Mouse (Mus musculus): ENCODE measurements around the gene Tepsin. TPM values are rescaled to one million over a fixed set of nuclear protein-coding genes. Genes with fewer than 3 reads are reported as not detected.

Gene Tepsin
- polyA plus RNA-seq, 1 experiment, result 10.0 TPM

GRCm38 (mm10) chr11:120137625-120138004, 39.1 kb upstream of the Tepsin start:
- no peaks in the 10 kb centered on the region for H3K27me3 ChIP-seq (ENCODE audit: control insufficient read depth, insufficient read depth, insufficient read length)
- no peak overlapping the region for H3K4me3 ChIP-seq (ENCODE audit: insufficient read depth, poor library complexity, severe bottlenecking)
- H3K36me3 ChIP-seq (ENCODE audit: control insufficient read depth, insufficient read depth), result peaks cover 41% of the 10 kb centered on the region
- no peak for TF ChIP-seq FOSL1 (IDR thresholded peaks at IDR 0.05; ENCODE audit: insufficient read depth, low read length, poor library complexity, severe bottlenecking)
- no peak for TF ChIP-seq USF1 (IDR thresholded peaks at IDR 0.05; ENCODE audit: low read depth)
- TF ChIP-seq MYOD1 (IDR thresholded peaks at IDR 0.05; ENCODE audit: control insufficient read depth, insufficient read length, low read depth), result no peak
- TF ChIP-seq MAX (IDR thresholded peaks at IDR 0.05), result no peak
- TF ChIP-seq CEBPB (IDR thresholded peaks at IDR 0.05; ENCODE audit: low read depth), result no peak
- TF ChIP-seq MYOG (IDR thresholded peaks at IDR 0.05; ENCODE audit: control insufficient read depth, extremely low read depth, insufficient read length), result no peak
- TF ChIP-seq CTCF (IDR thresholded peaks at IDR 0.05; ENCODE audit: control insufficient read depth, insufficient read depth, insufficient read length), result no peak
- H3K79me2 ChIP-seq (ENCODE audit: control insufficient read depth, insufficient read depth), result peaks cover 7% of the 10 kb centered on the region
- no peaks in the 10 kb centered on the region for H3K79me3 ChIP-seq (ENCODE audit: low read depth)
- H3ac ChIP-seq (ENCODE audit: control insufficient read depth, insufficient read length, low read depth), result no peak overlapping the region

- H3K79me2 ChIP-seq (ENCODE audit: control insufficient read depth, insufficient read depth), result peaks cover under 1% of the 10 kb centered on the region
- no peaks in the 10 kb centered on the region for H3K27me3 ChIP-seq (ENCODE audit: control insufficient read depth, insufficient read depth, insufficient read length)
- no peak for TF ChIP-seq MYOG (IDR thresholded peaks at IDR 0.05; ENCODE audit: control insufficient read depth, extremely low read depth, insufficient read length)
- no peak for TF ChIP-seq MYOD1 (IDR thresholded peaks at IDR 0.05; ENCODE audit: control insufficient read depth, insufficient read length, low read depth)
- no peak for TF ChIP-seq CTCF (IDR thresholded peaks at IDR 0.05; ENCODE audit: control insufficient read depth, insufficient read depth, insufficient read length)
- TF ChIP-seq FOSL1 (IDR thresholded peaks at IDR 0.05; ENCODE audit: insufficient read depth, low read length, poor library complexity, severe bottlenecking), result no peak
- TF ChIP-seq USF1 (IDR thresholded peaks at IDR 0.05; ENCODE audit: low read depth), result no peak
- no peak for TF ChIP-seq CEBPB (IDR thresholded peaks at IDR 0.05; ENCODE audit: low read depth)
- TF ChIP-seq MAX (IDR thresholded peaks at IDR 0.05), result no peak
- H3K4me3 ChIP-seq (ENCODE audit: insufficient read depth, poor library complexity, severe bottlenecking), result no peak overlapping the region
- no peak overlapping the region for H3ac ChIP-seq (ENCODE audit: control insufficient read depth, insufficient read length, low read depth)
- no peaks in the 10 kb centered on the region for H3K79me3 ChIP-seq (ENCODE audit: low read depth)
- peaks cover 47% of the 10 kb centered on the region for H3K36me3 ChIP-seq (ENCODE audit: control insufficient read depth, insufficient read depth)
Observed at GRCm38 (mm10) chr11:120136796-120137624, 38.5 kb upstream of the Tepsin start.

DNA sequence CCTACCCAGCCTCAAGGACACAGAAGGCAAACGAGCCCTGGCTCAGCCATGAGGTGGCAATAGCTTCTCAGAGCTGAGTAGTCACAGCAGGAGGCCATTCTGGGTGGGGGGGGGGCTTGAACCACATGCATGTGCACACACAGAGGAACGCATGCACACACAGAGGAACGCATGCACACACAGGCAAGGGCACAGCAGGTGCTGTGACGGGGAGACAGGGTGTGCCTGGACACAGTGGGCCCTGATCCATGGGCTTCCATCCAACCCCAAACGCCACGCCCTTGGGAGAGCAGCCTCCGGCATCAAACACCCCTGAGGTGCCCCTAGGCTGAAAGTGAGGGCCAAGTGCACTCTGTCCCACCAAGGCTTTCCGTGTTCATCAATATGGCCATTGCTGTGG, 37.7 kb upstream of the Tepsin start:
- Histone ChIP-seq H3K27me3 (ENCODE audit: control insufficient read depth, insufficient read depth, insufficient read length) (no peaks in the 10 kb centered on the region), H3K36me3 (ENCODE audit: control insufficient read depth, insufficient read depth) (peaks cover 54% of the 10 kb centered on the region)
- no peak for TF ChIP-seq CEBPB (IDR thresholded peaks at IDR 0.05; ENCODE audit: low read depth)
- TF ChIP-seq MAX (IDR thresholded peaks at IDR 0.05), result no peak
- TF ChIP-seq CTCF (IDR thresholded peaks at IDR 0.05; ENCODE audit: control insufficient read depth, insufficient read depth, insufficient read length), result no peak
- TF ChIP-seq FOSL1 (IDR thresholded peaks at IDR 0.05; ENCODE audit: insufficient read depth, low read length, poor library complexity, severe bottlenecking), result no peak
- TF ChIP-seq MYOG (IDR thresholded peaks at IDR 0.05; ENCODE audit: control insufficient read depth, extremely low read depth, insufficient read length), result no peak
- TF ChIP-seq MYOD1 (IDR thresholded peaks at IDR 0.05; ENCODE audit: control insufficient read depth, insufficient read length, low read depth), result no peak
- no peak for TF ChIP-seq USF1 (IDR thresholded peaks at IDR 0.05; ENCODE audit: low read depth)

DNA sequence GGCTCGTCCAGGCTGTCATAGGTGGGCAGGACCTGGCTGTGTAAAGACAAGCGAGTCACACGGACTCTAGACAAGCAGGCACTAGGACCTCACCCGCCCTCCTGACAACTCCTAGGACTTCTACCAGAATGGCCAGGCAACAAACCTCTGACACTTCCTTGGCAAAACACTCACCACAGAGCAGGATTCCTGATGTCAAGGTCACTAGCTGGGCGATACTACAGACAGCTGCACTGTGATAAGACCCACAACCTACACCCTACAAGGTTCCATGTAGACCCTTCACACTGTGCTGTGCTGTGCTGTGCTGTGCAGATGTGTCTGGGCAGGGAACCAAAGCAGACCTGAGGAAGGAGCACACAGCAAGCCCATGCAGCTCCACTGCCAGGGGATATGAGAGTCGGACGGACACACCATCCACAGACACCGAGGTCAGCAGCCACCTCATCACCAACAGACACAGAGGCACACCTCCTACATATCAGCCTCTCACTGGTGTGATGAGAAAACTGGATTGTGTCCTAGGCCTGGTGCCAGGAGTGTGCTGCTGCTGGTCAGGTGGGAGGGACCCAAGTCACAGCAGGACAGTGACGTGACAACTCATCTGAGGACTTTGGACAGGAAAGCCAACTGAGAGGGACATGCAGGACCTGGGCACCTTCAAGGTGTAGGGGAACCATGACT, 36.5 kb upstream of the Tepsin start:
- H3ac ChIP-seq (ENCODE audit: control insufficient read depth, insufficient read length, low read depth), result no peak overlapping the region
- no peaks in the 10 kb centered on the region for H3K27me3 ChIP-seq (ENCODE audit: control insufficient read depth, insufficient read depth, insufficient read length)
- peaks cover 54% of the 10 kb centered on the region for H3K36me3 ChIP-seq (ENCODE audit: control insufficient read depth, insufficient read depth)
- no peaks in the 10 kb centered on the region for H3K79me2 ChIP-seq (ENCODE audit: control insufficient read depth, insufficient read depth)
- no peaks in the 10 kb centered on the region for H3K79me3 ChIP-seq (ENCODE audit: low read depth)
- no peak overlapping the region for H3K4me3 ChIP-seq (ENCODE audit: insufficient read depth, poor library complexity, severe bottlenecking)
- no peak for TF ChIP-seq MYOG (IDR thresholded peaks at IDR 0.05; ENCODE audit: control insufficient read depth, extremely low read depth, insufficient read length)
- no peak for TF ChIP-seq CEBPB (IDR thresholded peaks at IDR 0.05; ENCODE audit: low read depth)
- TF ChIP-seq MAX (IDR thresholded peaks at IDR 0.05), result no peak
- no peak for TF ChIP-seq FOSL1 (IDR thresholded peaks at IDR 0.05; ENCODE audit: insufficient read depth, low read length, poor library complexity, severe bottlenecking)
- TF ChIP-seq CTCF (IDR thresholded peaks at IDR 0.05; ENCODE audit: control insufficient read depth, insufficient read depth, insufficient read length), result no peak

More for the DNA sequence above, 37.7 kb upstream of the Tepsin start:
- Histone ChIP-seq H3K79me2 (ENCODE audit: control insufficient read depth, insufficient read depth) (no peaks in the 10 kb centered on the region), H3K4me3 (ENCODE audit: insufficient read depth, poor library complexity, severe bottlenecking) (no peak overlapping the region), H3ac (ENCODE audit: control insufficient read depth, insufficient read length, low read depth) (no peak overlapping the region), H3K79me3 (ENCODE audit: low read depth) (no peaks in the 10 kb centered on the region)

DNA sequence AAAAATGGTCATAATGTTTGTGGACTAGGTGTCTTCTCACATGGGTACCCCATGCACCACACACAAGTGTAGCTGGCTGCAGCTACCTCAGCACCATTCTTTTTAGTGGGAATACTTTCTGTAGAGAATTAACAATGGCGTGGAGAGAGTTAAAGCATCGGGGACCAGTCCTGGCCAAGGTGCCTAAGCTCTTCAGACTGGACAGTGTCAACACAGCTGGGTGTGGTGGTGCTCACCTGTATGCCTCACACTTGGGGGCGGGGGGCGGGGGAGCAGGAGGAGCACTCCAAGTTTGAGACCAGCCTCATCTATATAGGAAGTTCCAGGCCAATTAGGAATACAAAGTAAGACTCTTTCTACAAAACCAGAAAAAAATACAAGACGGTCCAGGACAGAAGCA, 35.6 kb upstream of the Tepsin start:
- H3K36me3 ChIP-seq (ENCODE audit: control insufficient read depth, insufficient read depth), result peaks cover 62% of the 10 kb centered on the region
- H3K79me3 ChIP-seq (ENCODE audit: low read depth), result no peaks in the 10 kb centered on the region
- no peak overlapping the region for H3ac ChIP-seq (ENCODE audit: control insufficient read depth, insufficient read length, low read depth)
- no peaks in the 10 kb centered on the region for H3K79me2 ChIP-seq (ENCODE audit: control insufficient read depth, insufficient read depth)
- H3K27me3 ChIP-seq (ENCODE audit: control insufficient read depth, insufficient read depth, insufficient read length), result no peaks in the 10 kb centered on the region
- no peak overlapping the region for H3K4me3 ChIP-seq (ENCODE audit: insufficient read depth, poor library complexity, severe bottlenecking)
- no peak for TF ChIP-seq FOSL1 (IDR thresholded peaks at IDR 0.05; ENCODE audit: insufficient read depth, low read length, poor library complexity, severe bottlenecking)
- no peak for TF ChIP-seq CEBPB (IDR thresholded peaks at IDR 0.05; ENCODE audit: low read depth)
- TF ChIP-seq MAX (IDR thresholded peaks at IDR 0.05), result no peak
- no peak for TF ChIP-seq MYOG (IDR thresholded peaks at IDR 0.05; ENCODE audit: control insufficient read depth, extremely low read depth, insufficient read length)
- no peak for TF ChIP-seq MYOD1 (IDR thresholded peaks at IDR 0.05; ENCODE audit: control insufficient read depth, insufficient read length, low read depth)
- TF ChIP-seq USF1 (IDR thresholded peaks at IDR 0.05; ENCODE audit: low read depth), result no peak
- no peak for TF ChIP-seq CTCF (IDR thresholded peaks at IDR 0.05; ENCODE audit: control insufficient read depth, insufficient read depth, insufficient read length)
